Mouse (Mus musculus) adrenal gland, postnatal 14 days (tissue): Measurements from ENCODE around the gene Auts2. TPM values are rescaled to one million over a fixed set of nuclear protein-coding genes. Genes with fewer than 3 reads are reported as not detected.

Source experiments
- DNase-seq: peaks from one replicate; pipeline ENCODE4 v3.0.0; 2021; ENCODE audit warnings: mixed read lengths
- total RNA-seq: library from RNA; stranded (reverse); gene quantifications from 2 replicates; pipeline ENCODE4 v1.2.3, GENCODE M21; 2021

The Auts2 gene
- total RNA-seq, 1 experiment from 2014 or later, result 38.2 TPM

GRCm38 (mm10) chr5:132255579-132255978 lies 287.6 kb downstream of the Auts2 start:
- DNase-seq, result no peak

GRCm38 (mm10) chr5:132249523-132249922 lies 293.6 kb downstream of the Auts2 start:
- no peak for DNase-seq

- DNase-seq, result no peak
These were observed 295.1 kb downstream of the Auts2 start for GRCm38 (mm10) chr5:132248069-132248468.

- DNase-seq, result peak; percentile 10
These were observed 307.7 kb downstream of the Auts2 start for GRCm38 (mm10) chr5:132235460-132235859.

GRCm38 (mm10) chr5:132234471-132234870 lies 308.7 kb downstream of the Auts2 start:
- DNase-seq, result no peak

GRCm38 (mm10) chr5:132231280-132232047 lies 311.7 kb downstream of the Auts2 start:
- DNase-seq, result peak; percentile 78

GRCm38 (mm10) chr5:132229644-132230357 lies 313.3 kb downstream of the Auts2 start:
- peak; percentile 48 for DNase-seq

GRCm38 (mm10) chr5:132229023-132229422 lies 314.1 kb downstream of the Auts2 start:
- no peak for DNase-seq

- no peak for DNase-seq
These were observed 322.7 kb downstream of the Auts2 start for GRCm38 (mm10) chr5:132220376-132220930.

- DNase-seq, result no peak
These were observed 327.0 kb downstream of the Auts2 start for GRCm38 (mm10) chr5:132216143-132216542.

GRCm38 (mm10) chr5:132212446-132212845 lies 330.7 kb downstream of the Auts2 start:
- DNase-seq, result no peak

- no peak for DNase-seq
These were observed 333.4 kb downstream of the Auts2 start for GRCm38 (mm10) chr5:132209694-132210093.

GRCm38 (mm10) chr5:132206220-132206619 lies 336.9 kb downstream of the Auts2 start:
- DNase-seq, result no peak

- no peak for DNase-seq
These were observed 339.3 kb downstream of the Auts2 start for GRCm38 (mm10) chr5:132203846-132204245.

- DNase-seq, result peak; percentile 47
These were observed 342.0 kb downstream of the Auts2 start for GRCm38 (mm10) chr5:132201077-132201645.

GRCm38 (mm10) chr5:132200595-132200994 lies 342.5 kb downstream of the Auts2 start:
- no peak for DNase-seq

- DNase-seq, result peak; percentile 26
These were observed 348.1 kb downstream of the Auts2 start for GRCm38 (mm10) chr5:132195048-132195533.

- DNase-seq, result no peak
These were observed 353.0 kb downstream of the Auts2 start for GRCm38 (mm10) chr5:132190190-132190589.

GRCm38 (mm10) chr5:132186659-132187058 lies 356.5 kb downstream of the Auts2 start:
- no peak for DNase-seq

- no peak for DNase-seq
These were observed 356.9 kb downstream of the Auts2 start for GRCm38 (mm10) chr5:132186221-132186620.

GRCm38 (mm10) chr5:132184395-132185095 lies 358.6 kb downstream of the Auts2 start:
- peak; percentile 48 for DNase-seq

GRCm38 (mm10) chr5:132182077-132182476 lies 361.1 kb downstream of the Auts2 start:
- DNase-seq, result no peak
